Comparison of ENCODE assay signal across 29 mouse cellular contexts in the genomic region with DNA sequence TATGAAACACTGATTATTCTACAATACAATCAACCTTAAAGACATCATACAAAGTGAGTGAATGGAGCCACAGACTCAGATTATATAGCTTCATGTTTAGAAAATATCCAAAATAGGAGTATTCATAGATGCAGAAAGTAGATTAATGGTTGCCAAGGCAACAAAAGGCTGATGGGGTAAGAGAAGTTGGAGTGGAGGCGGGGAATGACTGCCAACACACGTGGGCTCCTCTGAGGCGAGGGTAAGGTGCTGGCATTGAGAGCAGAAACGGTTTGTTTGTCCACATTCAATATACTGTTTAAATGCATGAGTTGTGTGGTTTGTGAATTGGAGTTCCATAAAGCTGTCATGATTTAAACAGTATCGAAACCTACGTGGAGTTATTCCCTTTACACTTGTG. TPM values are rescaled to one million over a fixed set of nuclear protein-coding genes. Genes with fewer than 3 reads are reported as not detected.
A peak's percentile ranks its signal among the peaks of the same experiment; 100 is the strongest.
DNase-seq lines count a peak whose midpoint lies in the region; ATAC-seq and TF ChIP-seq lines count a peak whose summit lies in the region.
"Had no signal": no experiment of that assay in that cellular context is flagged by ENCODE, and none has a peak within 500 bp of the region (broad histone marks: within the 10 kb centered on the region; RNA-seq: fewer than 3 reads in every experiment).

No protein-coding gene starts in this region.

- H3K27ac ChIP-seq in forebrain, postnatal 0 days (ENCODE audit: low read depth, low read length) = no peak overlapping the region
- no peak overlapping the region for H3K27ac ChIP-seq in forebrain, embryonic 15.5 days (replicated peaks)
- no peak overlapping the region for H3K27ac ChIP-seq in layer of hippocampus, adult 2 months
- no peak overlapping the region for H3K27ac ChIP-seq in kidney, embryonic 16.5 days (ENCODE audit: low read length)
- H3K27ac ChIP-seq: embryonic facial prominence, embryonic 12.5 days; embryonic facial prominence, embryonic 15.5 days; heart, embryonic 15.5 days had no signal

- H3K9me3 ChIP-seq in forebrain, postnatal 0 days (ENCODE audit: low read length) = no peaks in the 10 kb centered on the region
- no peaks in the 10 kb centered on the region for H3K9me3 ChIP-seq in forebrain, embryonic 15.5 days
- H3K9me3 ChIP-seq in kidney, embryonic 16.5 days (ENCODE audit: low read length) = no peaks in the 10 kb centered on the region
- H3K9me3 ChIP-seq: embryonic facial prominence, embryonic 12.5 days; embryonic facial prominence, embryonic 15.5 days; heart, embryonic 12.5 days; heart, embryonic 15.5 days had no signal

- no peak overlapping the region for H3K4me2 ChIP-seq in forebrain, postnatal 0 days (ENCODE audit: low read depth)
- no peak overlapping the region for H3K4me2 ChIP-seq in forebrain, embryonic 15.5 days (replicated peaks)
- H3K4me2 ChIP-seq in kidney, embryonic 16.5 days (replicated peaks; ENCODE audit: low read depth, low read length) = no peak overlapping the region
- H3K4me2 ChIP-seq: embryonic facial prominence, embryonic 12.5 days; embryonic facial prominence, embryonic 15.5 days; heart, embryonic 12.5 days; heart, embryonic 15.5 days had no signal

- DNase-seq in forebrain, postnatal 0 days = peak; percentile 33
- peak; percentile 30 to 46 for DNase-seq in layer of hippocampus, adult 2 months (ENCODE audit: low spot score in 2 of 2)
- no peak for DNase-seq in layer of hippocampus, adult 11-12 months (ENCODE audit: low spot score)
- DNase-seq in NIH3T3 (ENCODE audit: low read depth) = peak; percentile 27
- DNase-seq in brain, embryonic 14.5 days (ENCODE audit: low read depth) = peak; percentile 37
- DNase-seq: adrenal gland, adult 8-10 months; adrenal gland, postnatal 25 days; B cell, adult 2 months; cerebellum, adult 11 months; cerebellum, adult 2 months; cerebellum, adult 9-11 months; cerebellum, postnatal 25 days; gastrocnemius, postnatal 25 days; heart, adult 18-20 months; heart, postnatal 10 days; heart, postnatal 36 days had no signal

- no peaks in the 10 kb centered on the region for H3K27me3 ChIP-seq in forebrain, postnatal 0 days (ENCODE audit: insufficient read depth, low read length)
- H3K27me3 ChIP-seq in forebrain, embryonic 15.5 days = no peaks in the 10 kb centered on the region
- no peaks in the 10 kb centered on the region for H3K27me3 ChIP-seq in kidney, embryonic 16.5 days (ENCODE audit: insufficient read depth, low read length)
- H3K27me3 ChIP-seq: embryonic facial prominence, embryonic 12.5 days; embryonic facial prominence, embryonic 15.5 days; heart, embryonic 12.5 days; heart, embryonic 15.5 days had no signal

- 36% methylated on average over 6 of the region's 6 CpGs for WGBS in forebrain, postnatal 0 days
- WGBS in forebrain, embryonic 15.5 days = 47% methylated on average over 6 of the region's 6 CpGs
- WGBS in kidney, embryonic 16.5 days = 68% methylated on average over 6 of the region's 6 CpGs

- TF ChIP-seq POLR2A in brain, embryonic 14.5 days (IDR thresholded peaks at IDR 0.05; ENCODE audit: borderline replicate concordance, extremely low read depth, insufficient read depth, insufficient read length, poor library complexity, severe bottlenecking) = no peak

- H3K4me3 ChIP-seq in forebrain, postnatal 0 days (ENCODE audit: low read depth, low read length) = no peak overlapping the region
- no peak overlapping the region for H3K4me3 ChIP-seq in forebrain, embryonic 15.5 days
- no peak overlapping the region for H3K4me3 ChIP-seq in layer of hippocampus, adult 2 months
- H3K4me3 ChIP-seq in kidney, embryonic 16.5 days (ENCODE audit: low read length) = no peak overlapping the region
- H3K4me3 ChIP-seq: embryonic facial prominence, embryonic 12.5 days; embryonic facial prominence, embryonic 15.5 days; heart, embryonic 12.5 days; heart, embryonic 15.5 days had no signal

- TF ChIP-seq CTCF in forebrain, postnatal 0 days (IDR thresholded peaks at IDR 0.05; ENCODE audit: low read depth) = no peak
- no peak for TF ChIP-seq CTCF in layer of hippocampus, adult 2 months (conservative IDR thresholded peaks at IDR 0.05)
- TF ChIP-seq CTCF in brain, embryonic 14.5 days (IDR thresholded peaks at IDR 0.05; ENCODE audit: borderline replicate concordance, extremely low read depth, insufficient read depth, insufficient read length) = no peak

- no peaks in the 10 kb centered on the region for H3K4me1 ChIP-seq in forebrain, postnatal 0 days (ENCODE audit: insufficient read depth)
- H3K4me1 ChIP-seq in forebrain, embryonic 15.5 days = no peaks in the 10 kb centered on the region
- H3K4me1 ChIP-seq in kidney, embryonic 16.5 days (ENCODE audit: insufficient read depth, low read length) = no peaks in the 10 kb centered on the region
- H3K4me1 ChIP-seq: embryonic facial prominence, embryonic 12.5 days had no signal

- H3K36me3 ChIP-seq in forebrain, postnatal 0 days (ENCODE audit: insufficient read depth) = no peaks in the 10 kb centered on the region
- H3K36me3 ChIP-seq in forebrain, embryonic 15.5 days = no peaks in the 10 kb centered on the region
- H3K36me3 ChIP-seq in kidney, embryonic 16.5 days (ENCODE audit: insufficient read depth, low read length) = no peaks in the 10 kb centered on the region
- H3K36me3 ChIP-seq: embryonic facial prominence, embryonic 12.5 days; embryonic facial prominence, embryonic 15.5 days; G1E; heart, embryonic 12.5 days; heart, embryonic 15.5 days had no signal

- H3K9ac ChIP-seq in forebrain, postnatal 0 days = no peak overlapping the region
- no peak overlapping the region for H3K9ac ChIP-seq in forebrain, embryonic 15.5 days (replicated peaks)
- no peak overlapping the region for H3K9ac ChIP-seq in kidney, embryonic 16.5 days (replicated peaks; ENCODE audit: low read length)
- H3K9ac ChIP-seq: embryonic facial prominence, embryonic 12.5 days; embryonic facial prominence, embryonic 15.5 days; heart, embryonic 12.5 days; heart, embryonic 15.5 days had no signal

- ATAC-seq in forebrain, postnatal 0 days = peak; percentile 60; the same call in 1 of the 2 replicates
- ATAC-seq in forebrain, embryonic 15.5 days (replicated peaks) = no peak
- no peak for ATAC-seq in kidney, embryonic 16.5 days (ENCODE audit: low FRiP score, low TSS enrichment)
- ATAC-seq: activated CD4-positive, CD25-positive, alpha-beta regulatory T cell, adult 4 months; hindbrain, embryonic 16.5 days; inflammation-experienced regulatory T-cells, adult 6 months; intestine, embryonic 16.5 days had no signal

RNA-seq across cellular contexts. Expression of a gene that starts 56.9 kb away (rescaled TPM):
- total RNA-seq in forebrain, postnatal 0 days (2014; rRNA removed) = 7.7 and 13.1 TPM in 2 replicates
- polyA plus RNA-seq in forebrain, postnatal 0 days (2015; fragmentation: Nextera tagmentation; extraction: Ambion mirVana) = 4.1 and 4.4 TPM in 2 replicates
- 2.5 and 2.8 TPM in 2 replicates for polyA plus RNA-seq in forebrain, embryonic 15.5 days (2015; fragmentation: Nextera tagmentation; extraction: Ambion mirVana)
- total RNA-seq in layer of hippocampus, adult 2 months (2021) = 10 to 100 TPM; 14.5 to 15.4 TPM
- polyA plus RNA-seq in brain, embryonic 14.5 days (2012; rRNA removed) = 4.8 and 8.2 TPM in 2 replicates
- polyA plus RNA-seq in kidney, embryonic 16.5 days (2015; fragmentation: Nextera tagmentation; extraction: Ambion mirVana) = 4.7 and 5.7 TPM in 2 replicates
- total RNA-seq: CH12.LX; common myeloid progenitor, adult 5-6 weeks had no signal
- polyA plus RNA-seq: activated CD4-positive, CD25-positive, alpha-beta regulatory T cell, adult 4 months; G1E; inflammation-experienced regulatory T-cells, adult 6 months had no signal
